Mouse (Mus musculus) T-helper 1 cell (primary cell): Measurements from ENCODE around the gene Gbp6.
"Not testable (repeated sequence)": the region's sequence is repeated elsewhere in the genome, so short reads cannot be mapped to it uniquely, and the experiment has no call there.

Source experiments
- in situ Hi-C: fragments of 300-600 bp; cut with MboI, MseI; formaldehyde crosslinking; loops from one replicate; pipeline ENCODE4 v1.15.1; 2025; ENCODE audit warnings: high pct_unique_total_duplicates

Gene Gbp6

GRCm38 (mm10) chr5:105293226-105294165, at the start of gene Gbp6, which contains the start of gene Gm43302:
TSS of gene Gbp6 (minus strand) at chr5:105293698.
TSS of gene Gm43302 (minus strand) at chr5:105293695.
- in situ Hi-C loops, result not testable (repeated sequence)

- in situ Hi-C loops, result no loop called here
These were observed 47.8 kb upstream of the Gbp6 start for GRCm38 (mm10) chr5:105341281-105341680.

- in situ Hi-C loops, result loop anchor here (10.0 to 25.0 kb wide), 2 partner anchors 735 to 828 kb away; no protein-coding TSS in a partner anchor
These were observed 29.0 kb upstream of the Gbp6 start for GRCm38 (mm10) chr5:105322543-105322942.

GRCm38 (mm10) chr5:105310941-105311340, 17.4 kb upstream of the Gbp6 start:
- in situ Hi-C loops, result loop anchor here (5.0 to 25.0 kb wide), 3 partner anchors 169 to 724 kb away; partner anchors contain the start of gene Abcg3

GRCm38 (mm10) chr5:105309148-105309547, 15.7 kb upstream of the Gbp6 start:
- in situ Hi-C loops, result loop anchor here (25.0 kb wide), 1 partner anchor 722 kb away; no protein-coding TSS in a partner anchor

- in situ Hi-C loops, result loop anchor here (25.0 kb wide), 1 partner anchor 720 kb away; no protein-coding TSS in a partner anchor
These were observed 13.4 kb upstream of the Gbp6 start for GRCm38 (mm10) chr5:105306946-105307345.

- in situ Hi-C loops, result loop anchor here (25.0 kb wide), 1 partner anchor 719 kb away; no protein-coding TSS in a partner anchor
These were observed 12.7 kb upstream of the Gbp6 start for GRCm38 (mm10) chr5:105306159-105306581.

GRCm38 (mm10) chr5:105305671-105306070, 12.2 kb upstream of the Gbp6 start:
- in situ Hi-C loops, result loop anchor here (25.0 kb wide), 1 partner anchor 718 kb away; no protein-coding TSS in a partner anchor

GRCm38 (mm10) chr5:105301963-105302362, 8.5 kb upstream of the Gbp6 start:
- in situ Hi-C loops, result loop anchor here (25.0 kb wide), 1 partner anchor 715 kb away; no protein-coding TSS in a partner anchor

- in situ Hi-C loops, result loop anchor here (25.0 kb wide), 1 partner anchor 714 kb away; no protein-coding TSS in a partner anchor
These were observed 8.0 kb upstream of the Gbp6 start for GRCm38 (mm10) chr5:105301531-105301930.

- in situ Hi-C loops, result no loop called here
These were observed 2.2 kb upstream of the Gbp6 start for GRCm38 (mm10) chr5:105295746-105296145.

GRCm38 (mm10) chr5:105292492-105292891, 1.0 kb downstream of the Gbp6 start:
- in situ Hi-C loops, result no loop called here

- in situ Hi-C loops, result not testable (repeated sequence)
These were observed 2.6 kb downstream of the Gbp6 start for GRCm38 (mm10) chr5:105290921-105291320.

- in situ Hi-C loops, result loop anchor here (5.0 kb wide), 1 partner anchor 53 kb away; no protein-coding TSS in a partner anchor
These were observed 32.8 kb downstream of the Gbp6 start for GRCm38 (mm10) chr5:105260673-105261072.

- in situ Hi-C loops, result no loop called here
These were observed 41.0 kb downstream of the Gbp6 start for GRCm38 (mm10) chr5:105252491-105252890.

GRCm38 (mm10) chr5:105244741-105245140, 48.8 kb downstream of the Gbp6 start:
- in situ Hi-C loops, result loop anchor here (5.0 kb wide), 1 partner anchor 47 kb away; no protein-coding TSS in a partner anchor

GRCm38 (mm10) chr5:105240982-105241381, 52.5 kb downstream of the Gbp6 start:
- in situ Hi-C loops, result loop anchor here (5.0 kb wide), 1 partner anchor 44 kb away; no protein-coding TSS in a partner anchor

GRCm38 (mm10) chr5:105239483-105240047, 53.9 kb downstream of the Gbp6 start, which contains the start of gene Gbp10:
TSS of gene Gbp10 (minus strand) at chr5:105239533.
- in situ Hi-C loops, result loop anchor here (5.0 kb wide), 1 partner anchor 42 kb away; no protein-coding TSS in a partner anchor

- in situ Hi-C loops, result not testable (repeated sequence)
These were observed 55.1 kb downstream of the Gbp6 start for GRCm38 (mm10) chr5:105238402-105238801.

- in situ Hi-C loops, result not testable (repeated sequence)
These were observed 57.5 kb downstream of the Gbp6 start for GRCm38 (mm10) chr5:105236040-105236439.
